Mouse (Mus musculus) kidney, embryonic 15.5 days (tissue): ENCODE results near the gene Fbxl13. TPM values are rescaled to one million over a fixed set of nuclear protein-coding genes. Genes with fewer than 3 reads are reported as not detected.

Source experiments
- ATAC-seq: fragments of 200-750 bp; cut with Nextera tagmentation; replicated peaks from 2 replicates; pipeline ENCODE4 v1.8.0; 2017; ENCODE audit warnings: moderate TSS enrichment; ENCODE audit not compliant: low FRiP score
- H3K27ac ChIP-seq: fragments of 300-500 bp; sonication (generic); 2 replicates; pipeline ENCODE4 v1.5.1; 2015; ENCODE audit warnings: mild to moderate bottlenecking, inconsistent platforms
- H3K27me3 ChIP-seq: fragments of 300-500 bp; sonication (generic); 2 replicates; pipeline ENCODE4 v1.6.1; 2015; ENCODE audit warnings: inconsistent platforms
- H3K36me3 ChIP-seq: fragments of 300-500 bp; sonication (generic); 2 replicates; pipeline ENCODE4 v1.6.1; 2015; ENCODE audit warnings: inconsistent platforms
- H3K4me1 ChIP-seq: fragments of 300-500 bp; sonication (generic); 2 replicates; pipeline ENCODE4 v1.6.1; 2015; ENCODE audit warnings: inconsistent platforms
- H3K4me2 ChIP-seq: fragments of 300-500 bp; sonication (generic); 2 replicates; pipeline ENCODE4 v1.6.1; 2015; ENCODE audit warnings: moderate library complexity, mild to moderate bottlenecking, inconsistent platforms
- H3K4me3 ChIP-seq: fragments of 300-500 bp; sonication (generic); replicated peaks from 2 replicates; pipeline ENCODE4 v1.5.1; 2015; ENCODE audit warnings: mild to moderate bottlenecking, inconsistent platforms
- H3K9ac ChIP-seq: fragments of 300-500 bp; sonication (generic); 2 replicates; pipeline ENCODE4 v1.6.1; 2015; ENCODE audit warnings: mild to moderate bottlenecking, inconsistent platforms
- H3K9me3 ChIP-seq: fragments of 300-500 bp; sonication (generic); replicated peaks from 2 replicates; pipeline ENCODE4 v1.6.1; 2016; ENCODE audit warnings: inconsistent platforms
- WGBS: fragments of 180-500 bp; shearing (Covaris S2); methylation state at CpG from one replicate; pipeline ENCODE4 v1.1.7; 2015; ENCODE audit warnings: mixed read lengths; 5-methylcytosine and 5-hydroxymethylcytosine counted together
- polyA plus RNA-seq: library from polyadenylated mRNA; unstranded; fragments of >200 nt; fragmentation: Nextera tagmentation; extraction: Ambion mirVana; gene quantifications from 2 replicates; pipeline ENCODE4 v1.2.1, GENCODE M21; 2015

The Fbxl13 gene
- polyA plus RNA-seq, 1 experiment from 2014 or later, result 0.42 TPM

- 73% methylated on average over 8 of the region's 8 CpGs for WGBS
- Histone ChIP-seq H3K4me2 (no peak overlapping the region), H3K27me3 (no peaks in the 10 kb centered on the region), H3K27ac (peak overlapping the region; percentile 86), H3K9ac (no peak overlapping the region), H3K4me1 (0 out of 2 replicates have a peak, but pooled peaks cover 9% of the 10 kb centered on the region), H3K36me3 (no peaks in the 10 kb centered on the region), H3K4me3 (no peak overlapping the region), H3K9me3 (no peaks in the 10 kb centered on the region)
- ATAC-seq, result peak; percentile 53
Observed at GRCm38 (mm10) chr5:21529110-21529720, 116.2 kb downstream of the Fbxl13 start.

GRCm38 (mm10) chr5:21528068-21528842 lies 117.2 kb downstream of the Fbxl13 start:
- 68% methylated on average over 15 of the region's 15 CpGs for WGBS
- ATAC-seq, result peak; percentile 91
- no peaks in the 10 kb centered on the region for H3K9me3 ChIP-seq
- 0 out of 2 replicates have a peak, but pooled peaks cover 9% of the 10 kb centered on the region for H3K4me1 ChIP-seq
- H3K4me2 ChIP-seq, result no peak overlapping the region
- no peaks in the 10 kb centered on the region for H3K27me3 ChIP-seq
- H3K36me3 ChIP-seq, result no peaks in the 10 kb centered on the region
- H3K9ac ChIP-seq, result no peak overlapping the region
- H3K4me3 ChIP-seq, result no peak overlapping the region
- peak overlapping the region; percentile 86 for H3K27ac ChIP-seq

GRCm38 (mm10) chr5:21527488-21527911 lies 117.9 kb downstream of the Fbxl13 start:
- H3K4me3 ChIP-seq, result no peak overlapping the region
- peak overlapping the region; percentile 86 for H3K27ac ChIP-seq
- H3K9ac ChIP-seq, result no peak overlapping the region
- no peaks in the 10 kb centered on the region for H3K27me3 ChIP-seq
- H3K4me1 ChIP-seq, result 0 out of 2 replicates have a peak, but pooled peaks cover 9% of the 10 kb centered on the region
- no peak for ATAC-seq
- no peak overlapping the region for H3K4me2 ChIP-seq
- WGBS, result 67% methylated on average over 4 of the region's 4 CpGs
- no peaks in the 10 kb centered on the region for H3K36me3 ChIP-seq
- H3K9me3 ChIP-seq, result no peaks in the 10 kb centered on the region

GRCm38 (mm10) chr5:21526835-21527485 lies 118.5 kb downstream of the Fbxl13 start:
- Histone ChIP-seq H3K9me3 (no peaks in the 10 kb centered on the region), H3K4me3 (no peak overlapping the region), H3K9ac (no peak overlapping the region), H3K27me3 (no peaks in the 10 kb centered on the region), H3K27ac (peak overlapping the region; percentile 86), H3K36me3 (no peaks in the 10 kb centered on the region), H3K4me1 (0 out of 2 replicates have a peak, but pooled peaks cover 9% of the 10 kb centered on the region), H3K4me2 (no peak overlapping the region)
- ATAC-seq, result no peak
- 70% methylated on average over 11 of the region's 11 CpGs for WGBS

GRCm38 (mm10) chr5:21519166-21519565 lies 126.3 kb downstream of the Fbxl13 start:
- H3K27ac ChIP-seq, result no peak overlapping the region
- ATAC-seq, result no peak
- WGBS, result 85% methylated on average over 3 of the region's 3 CpGs

GRCm38 (mm10) chr5:21518207-21518606 lies 127.2 kb downstream of the Fbxl13 start:
- WGBS, result 86% methylated on average over 4 of the region's 4 CpGs
- no peak overlapping the region for H3K9ac ChIP-seq
- H3K4me2 ChIP-seq, result no peak overlapping the region
- H3K4me3 ChIP-seq, result no peak overlapping the region
- H3K9me3 ChIP-seq, result no peaks in the 10 kb centered on the region
- H3K36me3 ChIP-seq, result no peaks in the 10 kb centered on the region
- peaks cover 7% of the 10 kb centered on the region; the same call in 1 of the 2 replicates for H3K4me1 ChIP-seq
- no peak overlapping the region for H3K27ac ChIP-seq
- ATAC-seq, result no peak
- H3K27me3 ChIP-seq, result no peaks in the 10 kb centered on the region

More at GRCm38 (mm10) chr5:21519166-21519565, 126.3 kb downstream of the Fbxl13 start:
- H3K9ac ChIP-seq, result no peak overlapping the region
- no peaks in the 10 kb centered on the region for H3K4me1 ChIP-seq
- no peaks in the 10 kb centered on the region for H3K27me3 ChIP-seq
- no peaks in the 10 kb centered on the region for H3K9me3 ChIP-seq
- H3K4me2 ChIP-seq, result no peak overlapping the region
- no peaks in the 10 kb centered on the region for H3K36me3 ChIP-seq
- no peak overlapping the region for H3K4me3 ChIP-seq

GRCm38 (mm10) chr5:21517562-21517961 lies 127.9 kb downstream of the Fbxl13 start:
- Histone ChIP-seq H3K9me3 (no peaks in the 10 kb centered on the region), H3K27ac (no peak overlapping the region), H3K4me3 (no peak overlapping the region), H3K9ac (no peak overlapping the region), H3K4me1 (peaks cover 11% of the 10 kb centered on the region; the same call in 1 of the 2 replicates), H3K4me2 (no peak overlapping the region), H3K27me3 (no peaks in the 10 kb centered on the region), H3K36me3 (no peaks in the 10 kb centered on the region)
- WGBS, result 92% methylated on average over 2 of the region's 2 CpGs
- no peak for ATAC-seq

GRCm38 (mm10) chr5:21513363-21513762 lies 132.1 kb downstream of the Fbxl13 start:
- peak overlapping the region; percentile 38 for H3K27ac ChIP-seq
- no peaks in the 10 kb centered on the region for H3K9me3 ChIP-seq
- no peak for ATAC-seq
- no peak overlapping the region for H3K4me3 ChIP-seq
- H3K4me1 ChIP-seq, result peaks cover 11% of the 10 kb centered on the region; the same call in 1 of the 2 replicates
- H3K9ac ChIP-seq, result no peak overlapping the region
- WGBS, result 52% methylated on average over 10 of the region's 10 CpGs
- H3K4me2 ChIP-seq, result no peak overlapping the region
- no peaks in the 10 kb centered on the region for H3K36me3 ChIP-seq
- no peaks in the 10 kb centered on the region for H3K27me3 ChIP-seq

GRCm38 (mm10) chr5:21509801-21510200 lies 135.6 kb downstream of the Fbxl13 start:
- ATAC-seq, result no peak
- WGBS, result 55% methylated on average over 4 of the region's 4 CpGs
- Histone ChIP-seq H3K4me2 (no peak overlapping the region), H3K36me3 (no peaks in the 10 kb centered on the region), H3K9ac (no peak overlapping the region), H3K4me1 (peaks cover 11% of the 10 kb centered on the region; the same call in 1 of the 2 replicates), H3K4me3 (no peak overlapping the region), H3K9me3 (no peaks in the 10 kb centered on the region), H3K27ac (no peak overlapping the region), H3K27me3 (no peaks in the 10 kb centered on the region)

- 73% methylated on average over 1 of the region's 1 CpGs for WGBS
- H3K9me3 ChIP-seq, result no peaks in the 10 kb centered on the region
Observed at GRCm38 (mm10) chr5:21506887-21507286, 138.5 kb downstream of the Fbxl13 start.

GRCm38 (mm10) chr5:21505159-21505558 lies 140.3 kb downstream of the Fbxl13 start:
- H3K36me3 ChIP-seq, result no peaks in the 10 kb centered on the region
- H3K4me1 ChIP-seq, result 0 out of 2 replicates have a peak, but pooled peaks cover 5% of the 10 kb centered on the region
- no peaks in the 10 kb centered on the region for H3K9me3 ChIP-seq
- no peak overlapping the region for H3K4me2 ChIP-seq
- H3K27me3 ChIP-seq, result no peaks in the 10 kb centered on the region
- no peak overlapping the region for H3K9ac ChIP-seq
- no peak overlapping the region for H3K4me3 ChIP-seq
- ATAC-seq, result no peak
- 79% methylated on average over 8 of the region's 8 CpGs for WGBS
- H3K27ac ChIP-seq, result no peak overlapping the region

More at GRCm38 (mm10) chr5:21506887-21507286, 138.5 kb downstream of the Fbxl13 start:
- Histone ChIP-seq H3K4me1 (no peaks in the 10 kb centered on the region), H3K4me3 (no peak overlapping the region), H3K9ac (no peak overlapping the region), H3K4me2 (no peak overlapping the region), H3K27ac (no peak overlapping the region), H3K36me3 (no peaks in the 10 kb centered on the region), H3K27me3 (no peaks in the 10 kb centered on the region)
- ATAC-seq, result no peak
